Mouse (Mus musculus) cerebellum, adult 2 months (tissue): ENCODE data around the gene Fnbp4.

Experiments
- CTCF ChIP-seq: fragments of 200-500 bp; IDR thresholded peaks from 2 replicates; pipeline ENCODE4 v1.5.1; 2011; ENCODE audit warnings: low read depth, mild to moderate bottlenecking, control low read depth, low read length, moderate library complexity, borderline replicate concordance; ENCODE audit not compliant: insufficient read depth
- POLR2A ChIP-seq: fragments of 200-500 bp; IDR thresholded peaks from 2 replicates; pipeline ENCODE4 v1.6.1; 2011; ENCODE audit warnings: low read length, control low read depth, borderline replicate concordance; ENCODE audit not compliant: insufficient read depth

- TF ChIP-seq CTCF (no peak), POLR2A (no peak)
Observed at GRCm38 (mm10) chr2:90810751-90811150, 65.6 kb downstream of the Fnbp4 start.
